Mouse (Mus musculus): ENCODE results near the gene Chrdl2. TPM values are rescaled to one million over a fixed set of nuclear protein-coding genes. Genes with fewer than 3 reads are reported as not detected.

The Chrdl2 gene
- total and polyA plus RNA-seq, 3 experiments: 0.05 TPM; not detected in 2

DNA sequence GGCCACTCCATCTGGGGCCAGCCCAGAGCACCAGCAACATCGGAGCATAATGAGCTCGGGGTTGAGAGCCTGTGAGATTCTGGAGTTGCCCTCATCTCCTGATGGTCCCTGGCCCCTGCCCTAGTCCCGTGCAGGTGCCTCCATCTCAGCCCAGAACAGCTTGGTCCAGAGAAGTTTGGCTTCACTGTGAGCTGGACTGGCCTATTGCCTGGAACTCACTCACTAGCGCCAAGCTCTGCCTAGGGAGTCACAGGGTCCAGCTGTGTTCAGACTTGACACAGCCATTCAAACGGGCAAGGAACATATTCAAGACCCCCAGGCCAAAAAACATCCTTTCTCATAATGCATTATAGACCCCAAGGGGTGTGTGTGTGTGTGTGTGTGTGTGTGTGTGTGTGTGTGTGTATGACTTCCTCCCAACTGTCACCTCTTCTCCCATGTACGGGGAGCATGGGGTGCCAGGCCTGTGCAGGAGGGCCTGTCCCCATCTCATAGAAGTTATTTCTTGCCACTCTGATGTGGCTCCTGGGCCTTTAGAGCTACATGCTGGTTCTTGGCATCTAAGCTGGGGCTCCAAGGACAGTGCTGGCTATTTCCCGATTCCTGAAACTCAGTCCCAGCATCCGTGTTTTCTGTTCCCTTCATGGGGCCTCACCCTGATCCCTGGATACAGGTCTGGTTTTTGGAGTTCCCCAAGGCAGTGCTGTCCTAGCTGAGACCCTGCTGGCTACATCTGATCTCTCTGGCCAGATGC is 25.2 kb downstream of the Chrdl2 start:
- TF ChIP-seq GATA2 (IDR thresholded peaks at IDR 0.05; ENCODE audit: borderline replicate concordance, low read depth, low read length) (no peak), CTCF (IDR thresholded peaks at IDR 0.05; ENCODE audit: low read depth, low read length) (no peak), TAL1 (conservative IDR thresholded peaks at IDR 0.05; ENCODE audit: low read depth, low read length) (no peak), POLR2AphosphoS5 (IDR thresholded peaks at IDR 0.05; ENCODE audit: insufficient replicate concordance, low read depth, low read length) (no peak), GATA1 (IDR thresholded peaks at IDR 0.05; ENCODE audit: borderline replicate concordance, low read length) (no peak)
- peaks cover 44% of the 10 kb centered on the region for H3K27me3 ChIP-seq (ENCODE audit: insufficient read depth, low read length)

GRCm38 (mm10) chr7:100033672-100034071 is 27.7 kb downstream of the Chrdl2 start:
- H3K4me1 ChIP-seq (ENCODE audit: insufficient read depth, low read depth, low read length): no peaks in the 10 kb centered on the region
- H3K27me3 ChIP-seq (ENCODE audit: insufficient read depth, low read length): peaks cover 32% of the 10 kb centered on the region
- ATAC-seq (ENCODE audit: extremely low read depth, insufficient number of reproducible peaks, low FRiP score, poor library complexity, severe bottlenecking) (no peak), DNase-seq (ENCODE audit: low spot score) (no peak)
- H3K9me3 ChIP-seq (replicated peaks): no peaks in the 10 kb centered on the region
- H3K36me3 ChIP-seq (replicated peaks): no peaks in the 10 kb centered on the region
- H3K4me3 ChIP-seq (ENCODE audit: low read depth, low read length): no peak overlapping the region
- TF ChIP-seq GATA2 (IDR thresholded peaks at IDR 0.05; ENCODE audit: borderline replicate concordance, low read depth, low read length): no peak
- TF ChIP-seq CTCF (IDR thresholded peaks at IDR 0.05; ENCODE audit: low read depth, low read length): no peak
- TF ChIP-seq POLR2AphosphoS5 (IDR thresholded peaks at IDR 0.05; ENCODE audit: insufficient replicate concordance, low read depth, low read length): no peak
- no peak for TF ChIP-seq GATA1 (IDR thresholded peaks at IDR 0.05; ENCODE audit: borderline replicate concordance, low read length)
- TF ChIP-seq TAL1 (conservative IDR thresholded peaks at IDR 0.05; ENCODE audit: low read depth, low read length): no peak

More for the DNA sequence above, 25.2 kb downstream of the Chrdl2 start:
- H3K4me3 ChIP-seq (ENCODE audit: low read depth, low read length): no peak overlapping the region
- no peaks in the 10 kb centered on the region for H3K36me3 ChIP-seq (replicated peaks)
- DNase-seq (ENCODE audit: low spot score) (no peak), ATAC-seq (ENCODE audit: extremely low read depth, insufficient number of reproducible peaks, low FRiP score, poor library complexity, severe bottlenecking) (no peak)
- no peaks in the 10 kb centered on the region for H3K9me3 ChIP-seq (replicated peaks)
- no peaks in the 10 kb centered on the region for H3K4me1 ChIP-seq (ENCODE audit: insufficient read depth, low read depth, low read length)

DNA sequence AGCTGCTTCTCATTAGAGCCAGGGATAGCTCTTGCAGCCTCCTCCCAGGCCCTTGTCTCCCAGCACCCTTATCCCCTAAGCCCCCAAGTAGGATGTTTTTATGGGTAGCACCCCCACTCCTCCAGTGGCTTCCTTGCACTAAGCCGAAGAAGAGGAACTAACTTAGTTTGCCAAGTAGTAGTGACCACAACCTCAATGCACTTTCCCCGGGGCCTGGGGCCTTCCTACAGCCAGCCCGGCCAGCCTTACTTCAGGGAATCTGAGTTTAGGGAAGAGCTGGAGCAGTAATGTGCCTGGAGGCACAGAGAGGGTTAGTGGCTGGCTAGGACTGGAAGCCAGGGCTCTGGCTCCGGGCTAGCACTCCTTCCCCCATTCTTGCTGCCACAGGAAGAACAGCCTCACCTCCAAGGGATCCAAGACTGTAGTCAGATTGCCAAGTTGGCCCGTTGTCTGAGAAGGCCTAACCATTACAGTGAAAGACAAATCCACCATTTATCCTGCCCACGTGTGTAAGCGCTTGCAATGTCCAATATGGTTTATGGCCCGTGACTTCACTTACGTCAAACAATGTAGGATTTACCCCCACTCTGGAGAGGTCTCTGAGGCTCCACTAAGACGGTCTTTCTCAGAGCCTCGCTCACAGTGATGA is 29.0 kb downstream of the Chrdl2 start:
- TF ChIP-seq GATA1 (IDR thresholded peaks at IDR 0.05; ENCODE audit: borderline replicate concordance, low read length): no peak
- no peak for TF ChIP-seq POLR2AphosphoS5 (IDR thresholded peaks at IDR 0.05; ENCODE audit: insufficient replicate concordance, low read depth, low read length)
- no peak for TF ChIP-seq GATA2 (IDR thresholded peaks at IDR 0.05; ENCODE audit: borderline replicate concordance, low read depth, low read length)
- TF ChIP-seq TAL1 (conservative IDR thresholded peaks at IDR 0.05; ENCODE audit: low read depth, low read length): no peak
- TF ChIP-seq CTCF (IDR thresholded peaks at IDR 0.05; ENCODE audit: low read depth, low read length): no peak
- peaks cover 25% of the 10 kb centered on the region for H3K27me3 ChIP-seq (ENCODE audit: insufficient read depth, low read length)

DNA sequence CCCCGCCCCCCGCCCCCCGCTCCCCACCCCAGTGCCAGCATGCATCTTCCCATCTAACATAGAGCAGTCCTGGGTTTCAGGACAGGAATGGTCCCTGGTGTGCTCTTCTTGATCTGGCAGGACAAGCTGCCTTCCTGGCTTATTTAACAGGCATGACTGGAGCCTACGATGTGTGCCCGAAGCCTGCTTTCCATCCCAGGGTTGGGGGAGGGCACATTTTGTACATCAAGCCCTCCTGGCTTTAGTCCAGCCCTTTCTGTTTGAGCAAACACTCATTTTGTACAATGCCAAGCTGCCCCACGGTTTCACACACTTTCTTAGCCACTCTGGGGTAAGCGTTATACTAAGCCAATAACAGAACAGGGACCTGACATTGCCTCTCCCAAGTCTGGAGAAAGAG is 30.1 kb downstream of the Chrdl2 start:
- no peaks in the 10 kb centered on the region for H3K36me3 ChIP-seq (replicated peaks)
- no peak overlapping the region for H3K4me3 ChIP-seq (ENCODE audit: low read depth, low read length)
- TF ChIP-seq POLR2AphosphoS5 (IDR thresholded peaks at IDR 0.05; ENCODE audit: insufficient replicate concordance, low read depth, low read length) (no peak), TAL1 (conservative IDR thresholded peaks at IDR 0.05; ENCODE audit: low read depth, low read length) (no peak), GATA2 (IDR thresholded peaks at IDR 0.05; ENCODE audit: borderline replicate concordance, low read depth, low read length) (no peak), CTCF (IDR thresholded peaks at IDR 0.05; ENCODE audit: low read depth, low read length) (no peak), GATA1 (IDR thresholded peaks at IDR 0.05; ENCODE audit: borderline replicate concordance, low read length) (no peak)
- ATAC-seq (ENCODE audit: extremely low read depth, insufficient number of reproducible peaks, low FRiP score, poor library complexity, severe bottlenecking): no peak
- H3K9me3 ChIP-seq (replicated peaks): no peaks in the 10 kb centered on the region
- no peak for DNase-seq (ENCODE audit: low spot score)
- H3K27me3 ChIP-seq (ENCODE audit: insufficient read depth, low read length): peaks cover 20% of the 10 kb centered on the region
- H3K4me1 ChIP-seq (ENCODE audit: insufficient read depth, low read depth, low read length): no peaks in the 10 kb centered on the region

More for the DNA sequence above, 29.0 kb downstream of the Chrdl2 start:
- H3K36me3 ChIP-seq (replicated peaks): no peaks in the 10 kb centered on the region
- no peaks in the 10 kb centered on the region for H3K4me1 ChIP-seq (ENCODE audit: insufficient read depth, low read depth, low read length)
- no peak for ATAC-seq (ENCODE audit: extremely low read depth, insufficient number of reproducible peaks, low FRiP score, poor library complexity, severe bottlenecking)
- no peaks in the 10 kb centered on the region for H3K9me3 ChIP-seq (replicated peaks)
- no peak for DNase-seq (ENCODE audit: low spot score)
- H3K4me3 ChIP-seq (ENCODE audit: low read depth, low read length): no peak overlapping the region

DNA sequence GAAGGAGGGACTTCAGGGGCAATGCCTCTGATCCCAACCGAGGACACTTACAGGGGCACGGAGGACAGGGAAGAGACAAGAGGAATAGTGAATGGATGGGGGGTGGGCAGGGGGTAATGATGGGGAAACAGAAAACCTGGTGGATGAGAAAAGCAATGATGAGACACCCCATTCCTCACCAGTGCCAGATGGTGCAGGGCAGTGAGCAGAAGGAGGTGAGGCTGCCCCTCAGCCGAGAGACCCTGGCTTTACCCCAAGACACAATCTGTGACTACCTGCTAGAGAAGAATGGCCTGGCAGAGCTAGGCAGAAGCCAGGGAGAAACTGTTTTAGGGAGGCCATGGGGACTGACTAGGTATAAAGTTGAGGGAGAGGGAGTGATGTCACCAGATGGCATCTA is 30.5 kb downstream of the Chrdl2 start:
- no peaks in the 10 kb centered on the region for H3K9me3 ChIP-seq (replicated peaks)
- no peaks in the 10 kb centered on the region for H3K4me1 ChIP-seq (ENCODE audit: insufficient read depth, low read depth, low read length)
- peaks cover 17% of the 10 kb centered on the region; the same call in 1 of the 2 replicates for H3K27me3 ChIP-seq (ENCODE audit: insufficient read depth, low read length)
- TF ChIP-seq TAL1 (conservative IDR thresholded peaks at IDR 0.05; ENCODE audit: low read depth, low read length) (no peak), CTCF (IDR thresholded peaks at IDR 0.05; ENCODE audit: low read depth, low read length) (no peak), POLR2AphosphoS5 (IDR thresholded peaks at IDR 0.05; ENCODE audit: insufficient replicate concordance, low read depth, low read length) (no peak)
- ATAC-seq (ENCODE audit: extremely low read depth, insufficient number of reproducible peaks, low FRiP score, poor library complexity, severe bottlenecking): no peak
- no peaks in the 10 kb centered on the region for H3K36me3 ChIP-seq (replicated peaks)
- no peak for DNase-seq (ENCODE audit: low spot score)
- no peak overlapping the region for H3K4me3 ChIP-seq (ENCODE audit: low read depth, low read length)

GRCm38 (mm10) chr7:100042120-100042519 is 36.1 kb downstream of the Chrdl2 start:
- no peaks in the 10 kb centered on the region for H3K36me3 ChIP-seq (replicated peaks)
- H3K9me3 ChIP-seq (replicated peaks): no peaks in the 10 kb centered on the region
- no peak for DNase-seq (ENCODE audit: low spot score)
- H3K4me3 ChIP-seq (ENCODE audit: low read depth, low read length): no peak overlapping the region
- TF ChIP-seq TAL1 (conservative IDR thresholded peaks at IDR 0.05; ENCODE audit: low read depth, low read length): no peak
- no peak for TF ChIP-seq POLR2AphosphoS5 (IDR thresholded peaks at IDR 0.05; ENCODE audit: insufficient replicate concordance, low read depth, low read length)
- no peak for TF ChIP-seq GATA1 (IDR thresholded peaks at IDR 0.05; ENCODE audit: borderline replicate concordance, low read length)
- TF ChIP-seq CTCF (IDR thresholded peaks at IDR 0.05; ENCODE audit: low read depth, low read length): no peak
- no peak for TF ChIP-seq GATA2 (IDR thresholded peaks at IDR 0.05; ENCODE audit: borderline replicate concordance, low read depth, low read length)
- peaks cover 20% of the 10 kb centered on the region for H3K27me3 ChIP-seq (ENCODE audit: insufficient read depth, low read length)
- ATAC-seq (ENCODE audit: extremely low read depth, insufficient number of reproducible peaks, low FRiP score, poor library complexity, severe bottlenecking): no peak
- H3K4me1 ChIP-seq (ENCODE audit: insufficient read depth, low read depth, low read length): no peaks in the 10 kb centered on the region
